Mouse (Mus musculus) T-helper 17 cell (primary cell): ENCODE results near the gene Itpkb.
"Not testable (repeated sequence)": the region's sequence is repeated elsewhere in the genome, so short reads cannot be mapped to it uniquely, and the experiment has no call there.

ENCODE experiments used
- in situ Hi-C, 2 experiments: fragments of 300-600 bp; cut with MboI, MseI; formaldehyde crosslinking; loops; 1 replicate in 1 of 2; 2 replicates in 1 of 2; pipeline ENCODE4 v1.15.1; 2025; ENCODE audit warnings: high pct_unique_total_duplicates in 2 of 2

The Itpkb gene

DNA sequence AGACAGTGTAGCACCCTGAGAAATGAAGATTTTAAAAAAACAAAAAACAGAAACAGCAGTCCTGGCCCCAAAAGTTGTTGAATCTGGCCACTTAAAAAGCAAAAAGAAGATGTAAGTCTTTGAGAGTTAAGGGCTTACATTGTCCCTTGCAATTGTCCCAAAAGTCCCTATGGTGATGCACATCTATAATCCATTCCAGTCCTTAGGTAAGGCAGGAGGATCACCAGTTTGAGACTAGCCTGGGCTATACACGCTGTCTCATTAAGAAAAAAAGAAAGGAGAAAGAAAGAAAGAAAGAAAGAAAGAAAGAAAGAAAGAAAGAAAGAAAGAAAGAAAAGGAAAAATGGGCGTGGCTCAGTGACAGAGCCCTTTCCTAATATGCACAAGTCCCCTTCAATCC is 34.4 kb downstream of the Itpkb start:
- in situ Hi-C loops: loop anchor here (5.0 kb wide), 2 partner anchors 32 to 38 kb away; partner anchors contain the start of gene Itpkb (in 1 of the 2)

DNA sequence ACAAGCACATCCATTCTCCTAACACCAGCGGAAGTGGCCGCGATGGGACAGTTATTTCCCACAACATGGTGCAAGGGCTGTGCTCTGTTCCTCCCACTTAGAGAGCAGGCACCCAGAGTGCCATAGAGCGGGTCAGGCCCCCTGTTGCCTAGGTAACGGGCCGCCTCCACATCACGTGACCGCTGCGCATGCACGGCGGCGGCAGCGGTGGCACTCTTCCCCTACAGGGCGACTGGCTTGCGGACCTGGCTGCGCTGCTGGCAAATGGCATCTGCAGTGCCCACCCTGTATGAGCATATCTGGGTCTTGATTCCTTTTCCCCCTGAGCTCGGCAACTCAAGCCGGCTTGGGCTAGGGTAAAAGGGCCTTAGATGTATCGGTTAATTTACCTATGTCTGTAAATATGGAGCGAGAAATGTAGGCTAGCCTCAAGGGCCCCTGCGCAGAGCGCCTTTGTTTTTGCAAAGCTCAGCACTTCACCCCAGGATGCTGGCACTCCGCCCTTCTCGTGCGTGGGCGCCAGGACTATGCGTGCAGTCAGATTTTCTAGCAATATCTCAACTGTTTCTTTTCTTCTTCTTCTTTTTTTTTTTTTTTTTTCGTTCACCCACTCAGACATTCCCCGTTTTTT is 35.0 kb downstream of the Itpkb start:
- in situ Hi-C loops: loop anchor here in 1 of 2 experiments (5.0 kb wide), 1 partner anchor 33 kb away; the partner anchor contains the start of gene Itpkb

DNA sequence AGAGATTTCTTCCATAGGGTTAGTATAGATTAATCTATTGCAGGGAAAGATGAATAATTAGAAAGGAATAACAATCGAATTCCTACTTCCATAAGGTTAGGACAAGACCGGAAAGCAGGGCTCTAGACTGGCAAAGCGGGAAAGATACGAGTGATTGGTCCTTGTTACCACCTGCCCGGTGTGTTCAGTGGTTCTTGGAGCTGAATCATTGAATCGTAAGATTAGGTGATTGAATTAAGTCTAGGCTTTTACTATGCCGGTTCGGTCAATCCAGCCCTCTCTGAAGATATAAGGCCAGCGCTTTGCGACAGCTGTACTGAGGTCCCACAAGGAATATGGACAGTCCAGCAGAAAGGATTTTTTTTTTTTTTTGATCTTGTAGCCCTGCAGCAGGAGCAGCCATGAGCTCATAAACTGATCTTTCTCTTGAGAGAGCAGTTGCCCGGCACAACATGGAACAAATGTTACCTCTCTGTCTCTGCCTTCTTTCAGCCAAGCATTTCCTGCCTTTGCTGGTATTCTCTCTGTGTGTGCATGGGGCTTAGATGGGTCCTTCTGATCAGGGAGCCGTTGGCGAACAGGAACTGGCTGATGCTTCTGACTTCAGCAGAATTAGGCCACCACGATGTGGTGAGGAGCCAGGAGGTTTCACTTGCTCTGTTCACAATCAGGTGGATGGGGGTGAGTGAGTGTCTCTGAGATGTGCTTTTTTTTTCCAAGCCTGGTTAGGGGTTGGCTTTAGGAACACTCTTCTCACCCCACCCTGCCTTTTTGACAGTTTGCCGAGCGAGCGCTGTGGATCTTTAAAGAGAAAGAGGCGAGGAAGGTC is 35.9 kb downstream of the Itpkb start:
- in situ Hi-C loops: loop anchor here in 1 of 2 experiments (5.0 kb wide), 1 partner anchor 34 kb away; the partner anchor contains the start of gene Itpkb

DNA sequence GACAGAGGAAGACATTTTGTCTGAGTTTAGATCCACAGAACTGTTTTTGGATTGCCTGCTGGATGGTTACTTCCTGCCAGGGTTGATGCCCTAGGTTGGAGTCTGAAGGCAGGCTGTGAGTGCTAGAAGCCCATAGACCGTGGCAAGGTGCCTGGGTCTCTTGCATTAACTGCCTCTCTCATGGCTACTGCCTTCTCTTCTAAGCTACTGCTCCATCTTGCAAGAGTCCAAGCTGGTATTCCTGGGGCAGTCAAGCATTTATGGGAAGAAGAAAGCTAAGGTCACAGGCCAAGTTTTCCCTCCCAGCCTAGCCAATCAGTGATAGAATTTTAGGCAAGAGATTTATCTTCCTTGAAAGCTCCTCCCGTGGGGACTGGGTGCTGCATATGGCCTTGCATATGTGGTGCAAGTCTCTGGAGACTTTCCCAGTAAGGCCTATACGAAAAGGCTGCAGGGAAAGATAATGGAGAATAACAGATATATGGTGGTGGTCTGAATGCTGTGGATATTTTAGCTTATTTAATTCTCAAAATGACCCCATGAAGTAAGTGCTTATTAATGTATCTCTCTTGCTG is 36.8 kb downstream of the Itpkb start:
- in situ Hi-C loops: loop anchor here in 1 of 2 experiments (5.0 kb wide), 1 partner anchor 35 kb away; the partner anchor contains the start of gene Itpkb

DNA sequence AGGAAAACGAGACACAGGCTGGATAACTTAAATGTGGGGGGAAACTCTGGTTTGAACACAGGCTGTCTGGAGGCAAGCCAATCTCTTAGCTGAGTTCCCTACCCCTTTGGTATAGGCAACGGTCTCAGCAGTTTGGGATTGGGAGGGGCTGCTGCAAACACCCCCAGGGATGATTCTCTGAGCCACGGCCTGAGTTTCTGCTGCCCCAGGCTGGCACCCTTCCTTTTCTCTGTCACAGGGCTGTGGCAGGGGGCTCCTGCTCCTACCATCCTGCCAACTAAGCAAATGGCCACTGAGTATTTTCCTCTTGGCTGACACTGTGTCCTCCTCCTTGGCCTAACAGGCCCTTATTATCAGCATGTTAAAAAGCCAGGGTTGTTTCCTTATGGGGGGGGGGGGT is 37.3 kb downstream of the Itpkb start:
- in situ Hi-C loops: loop anchor here in 1 of 2 experiments (5.0 kb wide), 1 partner anchor 35 kb away; the partner anchor contains the start of gene Itpkb

DNA sequence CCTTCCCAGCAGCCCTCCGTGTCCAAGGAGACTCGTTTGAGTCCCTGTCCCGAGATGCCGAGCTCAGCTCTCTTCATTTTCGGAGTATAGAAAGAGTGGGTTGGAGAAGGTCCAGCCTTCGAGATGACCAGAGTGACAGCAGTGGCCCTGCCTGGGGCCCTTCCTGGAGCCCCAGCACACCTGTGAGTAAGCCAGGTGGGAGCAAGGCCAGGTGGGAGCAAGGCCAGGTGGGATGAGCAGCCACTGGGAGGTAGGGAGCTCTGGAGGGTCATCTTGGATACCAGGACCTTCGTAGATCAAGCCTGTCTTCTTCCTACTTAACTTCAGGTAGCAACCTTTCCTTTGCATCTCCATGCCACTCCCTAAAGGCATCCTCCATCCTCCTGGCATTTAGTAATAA is 37.8 kb downstream of the Itpkb start:
- in situ Hi-C loops: loop anchor here in 1 of 2 experiments (5.0 kb wide), 1 partner anchor 36 kb away; the partner anchor contains the start of gene Itpkb

DNA sequence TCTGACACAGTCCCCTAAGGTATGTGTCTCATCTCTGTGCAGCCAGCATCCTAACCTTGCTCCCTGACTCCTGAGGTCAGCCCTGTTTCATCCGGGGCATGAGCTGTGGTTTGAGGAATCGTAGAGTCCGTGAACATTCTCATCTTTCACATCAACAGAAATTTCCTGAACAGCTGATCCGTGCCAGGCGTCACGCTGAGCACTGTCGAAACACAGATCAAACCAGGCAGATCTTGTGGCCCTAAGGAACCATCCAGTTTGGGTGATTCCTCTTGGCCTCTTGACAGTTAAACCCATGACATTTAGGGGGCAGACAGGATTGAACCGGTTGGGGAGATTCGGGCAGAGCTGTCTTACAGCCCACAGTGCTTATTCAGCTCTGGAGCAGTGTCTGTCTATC is 38.4 kb downstream of the Itpkb start:
- in situ Hi-C loops: loop anchor here in 1 of 2 experiments (5.0 kb wide), 1 partner anchor 36 kb away; the partner anchor contains the start of gene Itpkb

DNA sequence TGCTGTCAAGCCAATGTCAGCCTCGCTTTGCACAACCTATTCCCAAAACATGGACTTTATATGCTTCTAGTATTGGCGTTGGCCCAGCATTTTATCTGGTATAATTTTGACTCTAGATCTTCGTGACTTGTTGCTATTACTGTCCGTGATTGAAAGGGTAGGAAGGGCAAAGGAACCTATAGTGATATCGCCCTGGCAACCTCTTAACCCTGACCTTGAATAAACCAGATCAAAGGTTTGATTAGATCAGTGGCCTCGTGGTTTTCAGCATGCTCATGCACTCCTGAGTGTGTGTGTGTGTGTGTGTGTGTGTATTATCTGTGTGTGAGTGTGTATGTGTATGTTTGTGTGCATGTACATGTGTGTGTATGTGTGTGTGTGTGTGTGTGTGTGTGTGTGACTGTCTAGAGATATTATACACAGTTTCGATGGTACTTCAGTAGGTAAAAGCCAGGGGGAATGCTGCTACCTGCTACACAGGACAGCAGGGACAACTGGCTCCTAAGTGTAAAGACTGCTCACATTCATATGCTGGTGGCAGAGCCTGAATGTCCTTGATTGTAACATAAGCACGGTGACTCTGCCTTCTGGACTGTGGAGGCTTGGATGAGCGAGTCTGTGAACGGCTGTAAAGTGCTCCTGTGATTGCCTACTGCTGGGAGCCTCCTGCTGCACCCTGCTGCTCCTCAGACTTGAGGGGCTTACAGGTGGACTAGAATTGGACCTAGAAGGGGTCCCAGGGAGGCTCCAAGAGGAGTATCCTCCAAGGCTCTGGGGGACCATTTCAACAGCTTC is 40.8 kb downstream of the Itpkb start:
- in situ Hi-C loops: loop anchor here in 1 of 2 experiments (10.0 kb wide), 1 partner anchor 1474 kb away; the partner anchor contains the start of gene Lbr

DNA sequence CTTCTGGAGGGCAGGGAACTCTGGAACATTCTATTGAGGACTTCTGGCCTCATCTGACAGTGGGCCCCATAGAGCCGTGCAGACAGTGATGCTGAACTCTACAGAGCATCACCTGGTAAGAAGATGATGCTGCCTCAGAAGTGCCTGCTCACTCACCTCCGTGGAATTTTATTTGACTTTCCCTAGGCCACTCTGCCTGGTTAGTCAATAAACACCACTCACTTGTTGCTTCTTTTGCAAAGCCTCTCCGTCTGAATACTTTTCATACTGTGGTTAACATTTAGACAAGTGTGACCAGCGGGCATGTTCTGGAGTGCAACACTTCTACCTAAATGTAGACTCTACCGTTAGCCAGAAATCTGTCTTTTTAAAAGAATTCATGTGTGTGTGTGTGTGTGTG is 42.0 kb downstream of the Itpkb start:
- in situ Hi-C loops: loop anchor here in 1 of 2 experiments (10.0 kb wide), 1 partner anchor 1473 kb away; the partner anchor contains the start of gene Lbr

DNA sequence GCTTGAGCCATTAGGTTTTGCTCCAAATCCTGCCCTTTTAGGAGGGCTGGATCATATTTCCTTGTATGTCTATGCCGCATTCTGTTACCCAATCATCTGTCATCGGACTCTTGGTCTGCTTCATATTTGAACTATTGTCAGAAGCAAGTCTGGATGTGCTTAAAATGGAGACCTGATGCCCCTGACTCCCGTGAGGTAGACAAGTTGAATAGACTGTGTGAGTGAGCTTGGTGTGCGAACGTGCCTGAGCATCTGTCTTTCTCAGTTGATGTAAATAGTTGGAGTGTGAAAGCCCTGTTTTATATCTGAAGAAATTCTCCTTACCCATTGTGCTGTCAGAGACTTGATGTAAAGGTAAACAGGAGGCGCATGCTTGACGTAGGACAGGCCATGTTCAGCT is 46.3 kb downstream of the Itpkb start:
- in situ Hi-C loops: loop anchor here in 1 of 2 experiments (10.0 kb wide), 1 partner anchor 1468 kb away; the partner anchor contains the start of gene Lbr

DNA sequence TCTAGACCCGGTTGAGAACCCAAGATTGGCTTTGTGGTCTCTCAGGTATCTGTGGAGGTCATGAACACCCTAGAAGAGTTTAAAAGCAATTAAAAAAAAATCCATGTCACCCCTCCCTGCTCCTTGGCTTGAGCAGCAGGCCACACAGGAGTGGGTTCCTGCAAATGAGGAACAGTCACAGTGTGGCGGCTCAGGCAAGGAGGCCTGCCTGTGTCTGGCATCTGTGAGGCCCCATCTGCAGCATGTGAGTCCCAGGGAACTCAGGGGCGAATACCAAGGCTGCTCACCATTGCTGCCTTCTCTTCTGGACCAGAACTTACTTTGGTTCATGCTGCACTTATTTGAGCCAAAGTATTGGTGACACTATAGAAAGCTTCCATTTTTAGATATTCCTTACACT is 49.3 kb downstream of the Itpkb start:
- in situ Hi-C loops: loop anchor here in 1 of 2 experiments (10.0 kb wide), 1 partner anchor 1465 kb away; the partner anchor contains the start of gene Lbr

DNA sequence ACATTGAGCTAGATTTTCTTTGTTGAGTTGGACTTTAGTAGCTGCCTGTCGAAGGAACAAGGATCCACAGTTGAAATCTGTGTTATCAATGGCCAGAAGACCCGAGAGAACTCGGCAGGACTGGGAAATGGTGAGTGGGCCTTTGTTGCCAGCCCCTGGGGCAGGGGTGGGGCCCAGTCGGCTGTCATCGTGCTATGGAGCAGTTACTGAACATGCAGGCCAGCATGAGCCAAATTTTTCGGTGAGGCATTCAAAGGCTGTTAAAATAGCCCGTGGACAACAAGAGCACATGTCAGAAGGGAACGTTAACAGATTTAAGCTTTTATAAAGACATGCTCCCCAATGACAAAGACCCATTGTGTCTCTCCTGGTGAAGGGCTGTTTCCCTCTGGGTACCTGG is 52.1 kb downstream of the Itpkb start:
- in situ Hi-C loops: no loop called here

DNA sequence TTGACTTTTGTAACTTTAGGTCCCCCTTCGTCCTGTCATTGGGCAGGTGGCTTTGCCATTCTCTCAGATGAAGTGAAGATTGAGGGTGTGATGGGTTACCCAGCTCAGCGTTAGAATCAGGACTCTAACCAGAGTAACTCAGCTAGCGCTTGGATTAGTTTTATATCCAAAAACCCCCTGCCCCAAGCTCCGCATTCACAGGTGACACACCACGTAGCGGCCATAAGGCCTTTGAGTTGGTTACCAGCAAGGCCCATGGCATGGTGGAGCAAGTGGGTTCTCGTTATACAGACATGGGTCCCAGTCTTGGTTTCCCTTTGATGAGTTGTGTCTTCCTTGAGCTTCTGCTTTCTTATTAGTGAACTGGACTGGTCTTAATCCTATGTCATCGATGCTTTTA is 53.6 kb downstream of the Itpkb start:
- in situ Hi-C loops: no loop called here

DNA sequence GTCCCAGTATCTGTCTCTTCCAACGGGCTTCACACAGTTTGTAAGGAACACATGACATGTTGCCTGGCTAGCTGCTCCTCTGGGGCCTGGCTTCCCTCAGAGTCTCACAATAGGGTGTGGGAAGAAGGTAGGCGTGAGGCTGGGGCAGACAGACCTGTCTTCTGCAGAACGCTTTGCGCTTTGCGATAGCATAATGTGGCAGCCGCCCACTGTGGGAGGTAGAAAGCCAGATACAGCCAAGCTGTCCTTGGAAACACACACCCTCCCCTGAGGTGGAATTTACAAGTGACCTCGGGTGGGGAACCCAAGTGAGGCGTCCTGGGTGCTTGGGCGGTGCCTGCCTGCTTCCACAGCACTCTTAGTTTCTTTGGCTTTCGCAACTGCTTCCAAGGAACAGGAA is 54.2 kb downstream of the Itpkb start:
- in situ Hi-C loops: no loop called here

DNA sequence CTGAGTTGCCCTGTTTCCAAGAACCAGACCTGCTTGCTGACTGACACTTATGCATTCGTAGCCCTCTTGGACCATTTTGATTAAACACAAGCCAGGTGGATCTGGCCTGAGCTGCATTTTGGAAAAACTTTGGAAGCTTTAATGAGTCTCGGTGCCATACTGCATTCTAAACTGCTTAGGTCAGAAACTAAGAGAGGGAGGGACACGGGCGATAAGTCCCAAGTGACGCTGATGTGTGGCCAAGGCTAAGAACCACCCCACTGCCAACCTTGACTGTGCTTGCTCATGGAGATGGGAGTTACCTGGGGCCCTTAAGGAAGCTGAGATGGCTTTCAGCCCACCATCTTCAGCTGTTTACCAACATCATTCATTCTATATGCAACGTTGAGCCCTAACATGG is 55.0 kb downstream of the Itpkb start:
- in situ Hi-C loops: no loop called here

DNA sequence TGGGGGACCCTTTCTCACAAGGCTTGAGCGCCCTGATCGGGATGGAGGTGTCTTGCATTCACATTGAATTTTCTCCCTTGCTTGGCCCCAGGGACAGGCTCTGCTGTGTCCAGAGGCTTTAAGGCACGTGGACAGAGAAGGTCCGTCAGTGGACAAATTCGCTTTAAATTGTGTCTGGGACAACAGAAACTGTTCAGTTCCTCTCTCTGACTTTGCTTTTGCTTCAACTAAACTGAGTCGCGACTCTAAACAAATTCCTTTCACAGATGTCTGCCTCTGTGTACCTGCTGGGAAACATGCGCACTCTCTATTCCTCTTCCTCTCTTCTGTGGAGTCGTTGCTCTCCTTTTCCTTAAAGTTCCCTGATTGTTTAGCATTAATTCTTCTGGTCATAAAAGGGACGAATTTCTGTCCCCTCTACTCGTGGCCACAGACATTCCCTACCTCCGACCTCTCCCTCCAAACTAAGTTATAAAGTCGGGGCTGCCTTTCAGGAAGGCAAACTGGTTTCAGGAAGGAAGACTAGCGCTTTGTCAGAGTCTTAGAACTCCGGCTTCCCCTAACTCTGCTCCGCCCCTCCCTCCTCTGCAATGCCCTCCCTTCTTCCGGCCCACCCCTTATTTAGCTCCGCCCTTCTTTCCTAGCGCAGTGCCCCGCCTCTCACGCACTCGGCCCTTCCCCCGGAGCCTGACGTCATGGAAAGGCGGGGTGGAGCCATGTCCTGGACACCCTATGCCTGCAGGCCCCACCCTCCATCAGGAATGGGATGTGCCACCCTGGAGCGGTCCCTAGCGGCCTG is 56.9 kb downstream of the Itpkb start:
- in situ Hi-C loops: no loop called here

DNA sequence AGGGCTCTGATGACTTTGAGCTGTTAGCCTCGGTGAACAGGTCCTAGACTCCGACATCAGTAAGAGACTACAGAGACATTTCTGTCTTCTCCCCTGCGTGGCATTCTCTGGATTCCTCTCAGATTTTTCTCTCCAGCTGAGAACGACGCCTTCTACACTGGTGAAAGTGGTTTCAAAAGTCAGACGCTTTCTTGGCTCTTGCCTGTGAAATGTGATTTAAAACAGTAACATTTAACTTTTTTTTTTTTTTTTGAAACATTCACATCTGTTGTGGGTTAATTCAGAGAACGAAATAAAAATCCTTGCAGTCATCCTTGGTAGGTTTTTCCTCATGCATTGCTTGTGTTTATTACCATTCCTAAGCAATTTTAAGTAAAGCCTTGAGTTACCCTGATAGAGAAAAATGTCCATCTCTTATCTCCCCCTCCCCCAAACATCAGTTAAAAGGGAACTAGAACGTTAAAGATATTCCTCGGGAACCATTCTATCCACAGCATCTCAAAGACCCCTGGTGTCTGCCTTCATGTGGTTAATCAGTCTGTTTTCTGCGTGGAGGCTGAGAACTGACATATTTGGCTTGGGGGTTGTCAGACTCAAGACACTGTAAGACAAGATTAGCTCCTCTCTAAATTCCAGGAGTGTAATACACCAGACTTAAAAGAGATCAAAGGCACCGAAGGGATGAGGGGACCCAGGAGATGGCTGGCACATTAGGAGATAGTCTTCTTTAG is 57.6 kb downstream of the Itpkb start:
- in situ Hi-C loops: no loop called here

DNA sequence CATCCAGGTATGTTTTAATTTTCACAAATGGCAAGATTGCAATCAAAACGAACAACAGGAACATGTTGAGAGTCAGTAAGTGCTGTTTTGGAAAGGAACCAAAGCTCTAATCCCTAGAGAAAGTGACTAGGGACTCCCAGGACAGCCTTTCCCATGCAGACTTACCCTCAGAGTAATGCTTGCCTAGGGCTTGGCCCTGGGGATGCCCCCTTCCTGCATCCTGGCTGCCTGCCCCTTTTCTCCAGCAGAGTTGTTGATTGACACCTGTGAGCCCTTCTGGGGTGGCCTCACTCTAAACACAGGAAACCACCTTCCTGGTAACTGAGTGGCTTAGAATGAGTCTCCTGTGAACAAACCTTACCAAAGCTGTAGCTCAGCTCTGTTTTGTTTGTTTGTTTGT is 58.2 kb downstream of the Itpkb start:
- in situ Hi-C loops: no loop called here

DNA sequence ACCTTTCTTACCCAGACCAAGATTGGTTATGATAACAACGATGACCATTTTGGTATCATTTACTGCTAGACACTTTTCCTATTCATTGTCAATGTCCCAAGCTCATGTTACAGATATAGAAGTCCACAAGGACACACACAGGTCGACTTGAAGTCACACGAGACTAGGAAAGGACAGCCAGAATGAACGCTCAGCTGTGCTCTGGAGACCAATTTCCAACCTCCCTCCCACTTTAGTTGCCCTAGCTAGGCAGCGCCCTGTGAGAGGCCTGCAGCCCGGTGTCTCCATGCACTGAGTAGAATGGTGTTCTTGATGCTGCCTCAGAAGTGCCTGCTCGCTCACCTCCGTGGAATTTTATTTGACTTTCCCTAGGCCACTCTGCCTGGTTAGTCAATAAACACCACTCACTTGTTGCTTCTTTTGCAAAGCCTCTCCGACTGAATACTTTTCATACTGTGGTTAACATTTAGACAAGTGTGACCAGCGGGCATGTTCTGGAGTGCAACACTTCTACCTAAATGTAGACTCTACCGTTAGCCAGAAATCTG is 59.0 kb downstream of the Itpkb start:
- in situ Hi-C loops: not testable (repeated sequence)
